Mouse (Mus musculus): ENCODE measurements around the gene Ccdc102a. TPM values are rescaled to one million over a fixed set of nuclear protein-coding genes. Genes with fewer than 3 reads are reported as not detected.

Ccdc102a gene
- total RNA-seq, 1 experiment = 10.7 TPM

DNA sequence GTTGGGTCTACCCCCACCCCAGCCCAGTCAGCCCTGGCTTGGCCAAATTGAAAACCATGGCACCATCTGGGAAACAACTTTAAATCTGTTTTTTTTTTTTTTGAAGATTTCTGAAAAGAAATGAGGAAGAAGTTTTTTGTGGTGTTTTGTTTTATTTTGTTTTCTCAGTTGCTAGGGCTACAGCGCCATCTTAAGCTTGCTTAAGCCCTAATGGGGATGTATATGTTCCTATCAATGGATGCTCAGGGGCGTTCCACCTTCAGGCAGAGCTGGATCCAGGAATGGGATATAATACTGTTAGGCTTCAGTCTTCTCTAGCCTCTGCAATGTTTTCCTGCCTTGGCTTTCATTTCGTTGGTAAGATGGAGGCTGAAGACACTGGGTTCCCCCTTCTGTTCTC, 17.3 kb upstream of the Ccdc102a start:
- no peak overlapping the region for H3K4me3 ChIP-seq (ENCODE audit: insufficient read depth in 1 of 2, low read depth in 1 of 2, low read length in 2 of 2, poor library complexity in 1 of 2, severe bottlenecking in 1 of 2)
- no peaks in the 10 kb centered on the region for H3K9me3 ChIP-seq (ENCODE audit: control insufficient read depth, insufficient read depth, low read depth, low read length)
- H3K9ac ChIP-seq (ENCODE audit: insufficient read depth, low read depth, low read length, poor library complexity, severe bottlenecking) = no peak overlapping the region
- no peak overlapping the region for H3K27ac ChIP-seq (ENCODE audit: insufficient read depth, low read depth, low read length, poor library complexity, severe bottlenecking)
- TF ChIP-seq CHD2 (IDR thresholded peaks at IDR 0.05; ENCODE audit: low read depth, low read length) (no peak), MAFK (IDR thresholded peaks at IDR 0.05; ENCODE audit: insufficient read depth, low read depth, low read length) (no peak), HCFC1 (IDR thresholded peaks at IDR 0.05; ENCODE audit: borderline replicate concordance, insufficient read depth, low read length) (no peak), ZC3H11A (IDR thresholded peaks at IDR 0.05; ENCODE audit: borderline replicate concordance, low read depth, low read length) (no peak), ZNF384 (IDR thresholded peaks at IDR 0.05; ENCODE audit: low read depth, low read length) (no peak)
- no peaks in the 10 kb centered on the region for H3K36me3 ChIP-seq (ENCODE audit: control insufficient read depth, insufficient read depth, low read length, poor library complexity, severe bottlenecking)
- no peak for DNase-seq (ENCODE audit: low read depth, low spot score)
- H3K4me1 ChIP-seq (ENCODE audit: control insufficient read depth in 2 of 2, insufficient read depth in 2 of 2, low read length in 2 of 2, poor library complexity in 1 of 2) = no peaks in the 10 kb centered on the region
- in situ Hi-C loops (cut with MboI; ENCODE audit: low sequenced_read_pairs in 2 of 2, unreplicated experiment in 2 of 2) = no loop called here

DNA sequence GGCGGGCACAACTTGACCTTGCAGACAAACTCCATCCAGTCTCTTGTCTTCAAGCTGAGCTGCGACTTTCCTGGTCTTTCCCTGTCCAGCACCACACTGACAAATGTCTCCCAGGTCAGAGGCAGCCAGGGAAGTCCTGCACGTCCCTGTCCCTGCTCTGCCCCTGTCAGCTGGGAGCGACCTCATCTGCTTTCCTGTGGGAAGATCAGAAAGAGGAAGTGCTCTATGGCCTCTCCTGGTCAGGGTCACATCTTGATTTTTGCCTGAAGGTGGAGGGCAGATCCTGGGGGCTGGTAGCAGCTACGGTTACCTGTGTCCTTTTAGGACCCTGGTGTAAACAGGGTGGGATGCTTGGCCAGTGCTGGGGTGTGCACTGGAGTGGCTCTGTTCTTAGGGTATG, 16.0 kb upstream of the Ccdc102a start:
- no peaks in the 10 kb centered on the region for H3K9me3 ChIP-seq (ENCODE audit: control insufficient read depth, insufficient read depth, low read depth, low read length)
- H3K4me1 ChIP-seq (ENCODE audit: control insufficient read depth in 2 of 2, insufficient read depth in 2 of 2, low read length in 2 of 2, poor library complexity in 1 of 2) = no peaks in the 10 kb centered on the region
- in situ Hi-C loops (cut with MboI; ENCODE audit: low sequenced_read_pairs in 2 of 2, unreplicated experiment in 2 of 2) = no loop called here
- H3K4me3 ChIP-seq (ENCODE audit: insufficient read depth in 1 of 2, low read depth in 1 of 2, low read length in 2 of 2, poor library complexity in 1 of 2, severe bottlenecking in 1 of 2) = no peak overlapping the region
- no peak overlapping the region; the same call in 1 of the 2 replicates for H3K27ac ChIP-seq (ENCODE audit: insufficient read depth, low read depth, low read length, poor library complexity, severe bottlenecking)
- TF ChIP-seq CHD2 (IDR thresholded peaks at IDR 0.05; ENCODE audit: low read depth, low read length) (no peak), ZNF384 (IDR thresholded peaks at IDR 0.05; ENCODE audit: low read depth, low read length) (no peak), MAFK (IDR thresholded peaks at IDR 0.05; ENCODE audit: insufficient read depth, low read depth, low read length) (no peak), ZC3H11A (IDR thresholded peaks at IDR 0.05; ENCODE audit: borderline replicate concordance, low read depth, low read length) (no peak), HCFC1 (IDR thresholded peaks at IDR 0.05; ENCODE audit: borderline replicate concordance, insufficient read depth, low read length) (no peak)
- H3K9ac ChIP-seq (ENCODE audit: insufficient read depth, low read depth, low read length, poor library complexity, severe bottlenecking) = no peak overlapping the region
- no peaks in the 10 kb centered on the region for H3K36me3 ChIP-seq (ENCODE audit: control insufficient read depth, insufficient read depth, low read length, poor library complexity, severe bottlenecking)
- no peak for DNase-seq (ENCODE audit: low read depth, low spot score)

DNA sequence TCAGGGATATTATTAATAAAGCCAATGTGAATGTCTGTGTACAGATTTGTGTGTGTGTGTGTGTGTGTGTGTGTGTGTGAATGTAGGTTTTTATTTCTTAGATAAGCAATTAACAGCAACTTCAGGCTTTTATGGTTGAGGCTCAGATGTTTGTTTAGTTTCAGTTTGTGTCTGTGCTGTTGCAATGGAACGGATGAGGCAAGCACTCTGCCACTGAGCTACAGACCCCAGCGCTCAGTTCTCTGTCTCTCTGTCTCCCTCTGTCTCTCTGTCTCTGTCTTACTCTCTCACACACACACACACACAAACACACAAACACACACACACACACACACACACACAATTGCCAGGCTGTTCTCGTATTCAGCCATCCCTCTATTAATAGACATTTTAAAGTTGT, 10.3 kb upstream of the Ccdc102a start:
- no peak overlapping the region for H3K4me3 ChIP-seq (ENCODE audit: insufficient read depth in 1 of 2, low read depth in 1 of 2, low read length in 2 of 2, poor library complexity in 1 of 2, severe bottlenecking in 1 of 2)
- H3K4me1 ChIP-seq (ENCODE audit: control insufficient read depth in 2 of 2, insufficient read depth in 2 of 2, low read length in 2 of 2, poor library complexity in 1 of 2) = peaks cover 0 to 7% of the 10 kb centered on the region in 2 experiments; a peak in 2 of 4 replicates
- H3K36me3 ChIP-seq (ENCODE audit: control insufficient read depth, insufficient read depth, low read length, poor library complexity, severe bottlenecking) = no peaks in the 10 kb centered on the region
- TF ChIP-seq HCFC1 (IDR thresholded peaks at IDR 0.05; ENCODE audit: borderline replicate concordance, insufficient read depth, low read length) (no peak), ZC3H11A (IDR thresholded peaks at IDR 0.05; ENCODE audit: borderline replicate concordance, low read depth, low read length) (no peak), CHD2 (IDR thresholded peaks at IDR 0.05; ENCODE audit: low read depth, low read length) (no peak), MAFK (IDR thresholded peaks at IDR 0.05; ENCODE audit: insufficient read depth, low read depth, low read length) (no peak), ZNF384 (IDR thresholded peaks at IDR 0.05; ENCODE audit: low read depth, low read length) (no peak)
- in situ Hi-C loops (cut with MboI; ENCODE audit: low sequenced_read_pairs in 2 of 2, unreplicated experiment in 2 of 2) = no loop called here
- no peak overlapping the region for H3K27ac ChIP-seq (ENCODE audit: insufficient read depth, low read depth, low read length, poor library complexity, severe bottlenecking)
- H3K9ac ChIP-seq (ENCODE audit: insufficient read depth, low read depth, low read length, poor library complexity, severe bottlenecking) = no peak overlapping the region
- no peaks in the 10 kb centered on the region for H3K9me3 ChIP-seq (ENCODE audit: control insufficient read depth, insufficient read depth, low read depth, low read length)
- no peak for DNase-seq (ENCODE audit: low read depth, low spot score)

DNA sequence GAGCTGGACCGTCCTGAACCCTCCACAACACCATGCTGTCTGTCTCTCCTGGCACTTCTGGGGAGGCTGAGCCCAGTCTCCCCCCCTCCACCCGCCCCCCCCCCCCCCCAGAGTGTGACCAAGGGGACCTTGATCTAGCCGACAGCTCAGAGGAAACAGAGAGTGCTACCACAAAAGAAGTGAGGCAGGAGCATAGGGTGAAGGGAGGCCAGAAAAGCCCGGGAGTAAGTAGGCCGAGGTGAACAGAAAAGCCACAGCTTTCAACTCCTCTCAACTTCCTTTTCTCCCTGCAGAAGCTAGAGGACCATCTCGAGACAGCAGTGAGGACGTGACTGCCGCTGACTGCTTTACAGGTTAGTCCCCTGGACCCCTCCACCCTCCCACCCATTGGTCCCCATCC, 5.5 kb upstream of the Ccdc102a start, which contains the start of gene Adgrg5:
TSS of gene Adgrg5 (plus strand) at position 290 of the 400 bp plus-strand sequence.
- H3K27ac ChIP-seq (ENCODE audit: insufficient read depth, low read depth, low read length, poor library complexity, severe bottlenecking) = peak within 1 kb of the TSS; percentile 18; the same call in 1 of the 2 replicates
- no peaks in the 10 kb centered on the region for H3K36me3 ChIP-seq (ENCODE audit: control insufficient read depth, insufficient read depth, low read length, poor library complexity, severe bottlenecking)
- H3K9ac ChIP-seq (ENCODE audit: insufficient read depth, low read depth, low read length, poor library complexity, severe bottlenecking) = no peak within 1 kb of the TSS
- TF ChIP-seq CHD2 (IDR thresholded peaks at IDR 0.05; ENCODE audit: low read depth, low read length) (no peak), MAFK (IDR thresholded peaks at IDR 0.05; ENCODE audit: insufficient read depth, low read depth, low read length) (no peak), ZC3H11A (IDR thresholded peaks at IDR 0.05; ENCODE audit: borderline replicate concordance, low read depth, low read length) (no peak), HCFC1 (IDR thresholded peaks at IDR 0.05; ENCODE audit: borderline replicate concordance, insufficient read depth, low read length) (no peak), ZNF384 (IDR thresholded peaks at IDR 0.05; ENCODE audit: low read depth, low read length) (no peak)
- peaks cover 18 to 19% of the 10 kb centered on the region in 2 experiments for H3K4me1 ChIP-seq (ENCODE audit: control insufficient read depth in 2 of 2, insufficient read depth in 2 of 2, low read length in 2 of 2, poor library complexity in 1 of 2)
- H3K9me3 ChIP-seq (ENCODE audit: control insufficient read depth, insufficient read depth, low read depth, low read length) = no peaks in the 10 kb centered on the region
- in situ Hi-C loops (cut with MboI; ENCODE audit: low sequenced_read_pairs in 2 of 2, unreplicated experiment in 2 of 2) = no loop called here
- H3K4me3 ChIP-seq (ENCODE audit: insufficient read depth in 1 of 2, low read depth in 1 of 2, low read length in 2 of 2, poor library complexity in 1 of 2, severe bottlenecking in 1 of 2) = peak within 1 kb of the TSS in 1 of 2 experiments; percentile 16; a peak in 1 of 4 replicates
- no peak for DNase-seq (ENCODE audit: low read depth, low spot score)

All from ES-E14 (cell line).